Mouse (Mus musculus) liver, adult 2 months (tissue): ENCODE measurements around the gene Gbp3.

Experiments used
- CTCF ChIP-seq: fragments of 200-500 bp; IDR thresholded peaks from 2 replicates; pipeline ENCODE4 v1.5.1; 2011; ENCODE audit warnings: low read depth, low read length, control low read depth
- POLR2A ChIP-seq: fragments of 200-500 bp; IDR thresholded peaks from 2 replicates; pipeline ENCODE4 v1.6.1; 2011; ENCODE audit warnings: low read length, control low read depth; ENCODE audit not compliant: insufficient read depth; ENCODE audit errors: extremely low read depth

DNA sequence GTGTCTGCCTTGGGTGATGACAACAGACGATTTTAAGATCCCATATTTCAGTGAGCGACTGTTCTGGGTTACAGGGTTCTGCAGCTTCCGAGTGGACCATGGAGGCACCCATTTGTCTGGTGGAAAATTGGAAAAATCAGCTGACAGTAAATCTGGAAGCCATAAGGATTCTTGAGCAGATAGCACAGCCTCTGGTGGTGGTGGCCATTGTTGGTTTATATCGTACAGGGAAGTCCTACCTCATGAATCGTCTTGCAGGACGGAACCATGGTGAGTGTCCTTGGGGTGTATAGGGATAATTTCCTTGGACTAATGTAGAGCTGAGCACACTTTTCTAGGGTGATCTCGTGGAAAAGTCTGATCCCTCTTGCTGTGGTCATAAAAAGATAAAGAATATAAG, 1.8 kb downstream of the Gbp3 start:
- TF ChIP-seq CTCF, result no peak
- no peak for TF ChIP-seq POLR2A
